Mouse (Mus musculus): ENCODE results near the gene Chpt1. TPM values are rescaled to one million over a fixed set of nuclear protein-coding genes. Genes with fewer than 3 reads are reported as not detected.
"Not testable (repeated sequence)": the region's sequence is repeated elsewhere in the genome, so short reads cannot be mapped to it uniquely, and the experiment has no call there.

The Chpt1 gene
- polyA plus RNA-seq (2012; rRNA removed), result 22.2 and 22.8 TPM in 2 replicates

DNA sequence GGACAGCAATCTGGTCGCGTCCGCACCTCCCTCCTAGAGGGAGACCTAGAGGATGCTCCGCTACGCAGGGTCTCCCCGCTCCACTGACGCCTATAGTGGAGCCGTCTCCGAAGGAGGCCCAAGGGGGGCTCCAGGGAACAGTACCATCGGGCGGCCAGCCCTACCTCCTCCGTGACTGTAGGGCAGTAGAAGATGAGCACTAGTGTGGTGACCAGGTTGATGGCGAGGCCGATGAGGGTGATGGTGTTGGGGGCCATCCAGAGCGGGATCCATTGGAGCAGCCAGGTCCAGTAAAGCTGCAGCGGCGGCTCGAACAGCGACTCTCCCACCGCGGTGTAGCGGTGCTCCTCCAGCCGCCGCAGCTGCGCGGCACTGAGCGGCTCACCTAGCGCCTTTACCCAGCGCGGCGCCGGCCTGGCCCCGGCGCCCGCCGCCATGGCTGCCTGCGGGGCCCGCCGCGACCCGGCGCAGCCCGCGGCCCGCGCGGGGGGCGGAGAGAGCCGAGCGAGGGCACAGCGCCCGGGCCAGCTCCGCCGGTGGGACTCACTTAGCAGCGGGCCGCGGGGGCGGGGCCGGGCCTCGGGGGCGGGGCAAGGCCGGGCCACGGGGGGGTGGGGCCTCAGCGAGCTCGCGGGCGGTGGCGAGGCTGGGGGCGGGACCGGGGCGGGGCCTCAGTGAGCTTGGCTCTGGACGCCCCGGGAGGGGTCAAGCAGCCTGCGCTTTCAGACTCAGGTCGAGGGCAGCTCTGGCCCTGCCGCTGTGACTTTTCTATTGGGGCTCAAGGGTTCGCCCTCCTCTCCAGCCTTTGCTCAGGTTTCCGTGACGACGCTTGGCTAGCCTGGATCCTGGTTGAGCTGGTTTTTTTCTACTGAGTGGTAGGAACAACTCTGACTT, at the start of gene Chpt1:
Chpt1 (minus strand) TSS at position 653 of the 894 bp plus-strand sequence.
- Histone ChIP-seq H3K4me3 (ENCODE audit: insufficient read depth, low read length) (peak within 1 kb of the TSS; percentile 83), H3K27ac (ENCODE audit: insufficient read depth, low read length) (peak within 1 kb of the TSS; percentile 36), H3K4me1 (ENCODE audit: control insufficient read depth, insufficient read depth, low read length) (peaks cover 2% of the 10 kb centered on the region; the same call in 1 of the 2 replicates)
- TF ChIP-seq CTCF (IDR thresholded peaks at IDR 0.05; ENCODE audit: extremely low read depth, insufficient read depth, low read length) (no peak), POLR2A (IDR thresholded peaks at IDR 0.05; ENCODE audit: extremely low read depth, insufficient read depth, low read length) (no peak)

DNA sequence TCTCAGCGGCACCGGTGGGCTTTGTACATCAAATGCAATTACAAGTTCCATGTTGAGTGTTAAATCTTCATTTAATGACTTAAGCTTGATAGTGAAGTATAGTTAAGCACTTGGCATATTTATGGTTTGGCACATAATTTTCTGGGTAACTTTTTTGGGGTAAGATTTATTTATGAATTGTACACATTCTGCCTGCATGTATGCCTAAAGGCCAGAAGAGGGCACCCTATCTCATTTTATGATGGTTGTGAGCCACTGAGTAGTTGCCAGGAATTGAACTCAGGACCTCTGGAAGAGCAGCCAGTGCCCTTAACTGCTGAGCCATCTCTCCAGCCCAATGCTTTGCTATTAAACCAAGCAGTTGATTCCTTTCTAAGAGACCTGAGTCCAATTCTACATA, 48.9 kb upstream of the Chpt1 start:
- Histone ChIP-seq H3K27ac (ENCODE audit: insufficient read depth, low read length) (no peak overlapping the region), H3K4me1 (ENCODE audit: control insufficient read depth, insufficient read depth, low read length) (no peaks in the 10 kb centered on the region), H3K4me3 (ENCODE audit: insufficient read depth, low read length) (no peak overlapping the region)
- TF ChIP-seq CTCF (IDR thresholded peaks at IDR 0.05; ENCODE audit: extremely low read depth, insufficient read depth, low read length) (no peak), POLR2A (IDR thresholded peaks at IDR 0.05; ENCODE audit: extremely low read depth, insufficient read depth, low read length) (no peak)

DNA sequence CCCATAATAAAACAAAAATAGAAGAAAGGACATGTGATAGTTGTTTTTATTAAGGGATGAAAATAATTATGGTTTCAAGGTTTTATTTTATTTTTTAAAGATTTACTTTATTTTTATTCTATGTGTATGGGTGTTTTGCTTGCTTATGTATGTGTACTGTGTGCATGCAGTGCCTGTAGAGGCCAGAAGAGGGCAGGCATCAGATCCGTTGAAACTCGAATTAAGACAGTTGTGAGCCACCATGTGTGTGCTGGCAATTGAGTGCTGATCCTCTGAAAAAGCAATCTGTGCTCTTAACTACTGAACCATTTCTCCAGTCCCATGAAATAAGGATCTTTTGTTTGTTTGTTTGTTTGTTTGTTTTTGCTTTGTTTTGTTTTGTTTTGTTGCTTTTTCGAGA, 46.4 kb upstream of the Chpt1 start:
- no peak overlapping the region for H3K4me3 ChIP-seq (ENCODE audit: insufficient read depth, low read length)
- no peaks in the 10 kb centered on the region for H3K4me1 ChIP-seq (ENCODE audit: control insufficient read depth, insufficient read depth, low read length)
- H3K27ac ChIP-seq (ENCODE audit: insufficient read depth, low read length), result no peak overlapping the region
- TF ChIP-seq CTCF (IDR thresholded peaks at IDR 0.05; ENCODE audit: extremely low read depth, insufficient read depth, low read length) (no peak), POLR2A (IDR thresholded peaks at IDR 0.05; ENCODE audit: extremely low read depth, insufficient read depth, low read length) (no peak)

DNA sequence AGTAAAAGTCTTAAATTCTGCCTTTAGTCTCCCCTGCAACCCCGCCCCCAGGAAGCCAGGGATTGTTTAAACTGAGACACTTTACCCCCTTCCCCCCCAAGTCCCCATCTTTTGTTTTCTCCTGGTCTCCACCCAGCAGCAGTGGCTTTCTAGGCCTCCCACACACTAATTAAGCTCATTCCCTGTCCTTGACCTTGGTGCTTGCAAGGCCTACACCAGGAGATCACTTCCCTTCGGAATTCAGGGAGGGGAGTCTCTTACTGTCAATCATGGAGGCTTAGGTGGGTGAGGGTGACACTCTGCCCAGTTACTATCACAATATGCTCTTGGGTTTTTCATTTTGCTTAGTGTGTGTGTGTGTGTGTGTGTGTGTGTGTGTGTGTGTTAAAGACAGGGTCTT, 43.8 kb upstream of the Chpt1 start:
- Histone ChIP-seq H3K4me3 (ENCODE audit: insufficient read depth, low read length) (no peak overlapping the region), H3K4me1 (ENCODE audit: control insufficient read depth, insufficient read depth, low read length) (no peaks in the 10 kb centered on the region), H3K27ac (ENCODE audit: insufficient read depth, low read length) (no peak overlapping the region)
- no peak for TF ChIP-seq CTCF (IDR thresholded peaks at IDR 0.05; ENCODE audit: extremely low read depth, insufficient read depth, low read length)
- no peak for TF ChIP-seq POLR2A (IDR thresholded peaks at IDR 0.05; ENCODE audit: extremely low read depth, insufficient read depth, low read length)

DNA sequence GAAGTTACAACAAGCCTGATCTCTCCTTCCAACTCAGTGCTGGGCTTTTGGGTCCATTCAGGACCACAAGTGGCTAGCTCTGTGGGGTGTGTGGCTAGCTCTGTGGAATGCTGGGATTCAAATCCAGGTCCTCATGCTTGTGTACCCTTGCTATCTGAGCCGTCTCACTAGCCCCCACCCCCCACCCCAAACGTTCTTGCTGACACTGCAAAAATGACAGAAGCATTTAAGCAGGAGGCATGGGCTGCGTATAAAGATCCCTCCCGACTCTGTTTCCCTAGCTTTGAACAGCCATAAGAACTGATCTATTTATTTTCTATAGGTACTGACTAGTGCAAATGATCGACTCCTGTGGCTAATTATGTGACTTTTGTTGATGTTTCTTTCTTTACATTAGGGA, 26.8 kb upstream of the Chpt1 start:
- no peak overlapping the region for H3K4me3 ChIP-seq (ENCODE audit: insufficient read depth, low read length)
- TF ChIP-seq CTCF (IDR thresholded peaks at IDR 0.05; ENCODE audit: extremely low read depth, insufficient read depth, low read length), result no peak
- TF ChIP-seq POLR2A (IDR thresholded peaks at IDR 0.05; ENCODE audit: extremely low read depth, insufficient read depth, low read length), result no peak
- no peak overlapping the region for H3K27ac ChIP-seq (ENCODE audit: insufficient read depth, low read length)
- H3K4me1 ChIP-seq (ENCODE audit: control insufficient read depth, insufficient read depth, low read length), result no peaks in the 10 kb centered on the region

DNA sequence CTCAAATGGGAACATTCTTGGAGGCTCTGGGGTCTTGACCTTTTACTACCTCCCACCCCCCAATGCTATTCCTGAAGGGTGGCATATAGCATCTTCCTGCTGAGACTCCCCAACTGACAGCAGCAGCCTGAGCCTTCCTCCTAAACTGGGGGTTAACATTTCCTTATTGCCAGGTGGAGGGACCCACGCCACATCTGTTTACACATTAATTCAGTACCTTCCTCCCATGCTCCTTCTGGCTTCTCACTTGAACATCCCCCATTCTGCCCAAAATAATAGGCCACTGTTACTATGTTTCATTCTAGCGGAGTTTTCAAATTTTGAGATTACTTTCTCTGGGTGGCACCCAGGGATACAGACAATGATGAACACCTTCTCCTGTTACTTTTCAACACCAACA, 20.1 kb upstream of the Chpt1 start:
- Histone ChIP-seq H3K4me3 (ENCODE audit: insufficient read depth, low read length) (no peak overlapping the region), H3K4me1 (ENCODE audit: control insufficient read depth, insufficient read depth, low read length) (no peaks in the 10 kb centered on the region), H3K27ac (ENCODE audit: insufficient read depth, low read length) (no peak overlapping the region)
- no peak for TF ChIP-seq POLR2A (IDR thresholded peaks at IDR 0.05; ENCODE audit: extremely low read depth, insufficient read depth, low read length)
- TF ChIP-seq CTCF (IDR thresholded peaks at IDR 0.05; ENCODE audit: extremely low read depth, insufficient read depth, low read length), result no peak

DNA sequence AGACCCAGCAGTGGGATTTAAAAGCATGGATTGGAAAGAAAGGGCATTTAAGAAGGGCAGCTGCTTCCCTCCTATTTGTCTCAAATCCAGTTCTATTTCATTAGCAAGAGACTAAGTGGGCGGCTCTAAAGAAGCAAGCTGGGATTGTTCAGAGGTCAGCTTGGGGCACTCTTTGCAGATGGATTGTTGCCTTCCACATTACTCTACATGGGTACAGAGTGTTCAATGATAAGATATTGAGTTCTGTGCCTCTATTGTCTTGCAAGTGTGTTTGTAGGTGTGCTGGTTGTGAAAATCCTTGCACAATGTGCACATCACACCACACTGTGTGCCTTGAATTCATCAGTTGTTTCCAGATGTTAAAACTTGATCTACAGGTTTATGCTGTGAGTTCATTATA, 19.3 kb upstream of the Chpt1 start:
- H3K4me1 ChIP-seq (ENCODE audit: control insufficient read depth, insufficient read depth, low read length), result no peaks in the 10 kb centered on the region
- no peak overlapping the region for H3K4me3 ChIP-seq (ENCODE audit: insufficient read depth, low read length)
- H3K27ac ChIP-seq (ENCODE audit: insufficient read depth, low read length), result no peak overlapping the region
- TF ChIP-seq POLR2A (IDR thresholded peaks at IDR 0.05; ENCODE audit: extremely low read depth, insufficient read depth, low read length), result no peak
- TF ChIP-seq CTCF (IDR thresholded peaks at IDR 0.05; ENCODE audit: extremely low read depth, insufficient read depth, low read length), result no peak

DNA sequence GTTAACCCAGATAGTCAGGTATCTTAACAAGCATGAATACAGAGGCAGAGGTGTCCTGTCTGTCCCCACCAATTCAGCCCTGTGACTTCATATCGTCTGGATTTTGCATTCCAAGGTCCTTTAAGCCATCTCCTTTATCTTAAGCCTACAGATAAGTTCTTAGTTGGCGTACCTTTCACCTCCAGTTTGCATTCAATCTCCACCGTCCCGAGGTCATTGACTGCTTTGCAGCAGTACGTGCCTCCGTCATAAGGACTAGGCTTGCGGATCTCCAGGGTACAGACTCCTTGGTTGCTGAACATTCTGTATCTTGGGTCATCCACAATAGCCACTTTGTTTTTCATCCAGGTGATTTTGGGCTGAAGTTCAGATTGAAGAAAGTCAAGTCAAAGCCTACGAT, 18.9 kb upstream of the Chpt1 start:
- TF ChIP-seq POLR2A (IDR thresholded peaks at IDR 0.05; ENCODE audit: extremely low read depth, insufficient read depth, low read length) (no peak), CTCF (IDR thresholded peaks at IDR 0.05; ENCODE audit: extremely low read depth, insufficient read depth, low read length) (no peak)
- Histone ChIP-seq H3K4me1 (ENCODE audit: control insufficient read depth, insufficient read depth, low read length) (no peaks in the 10 kb centered on the region), H3K4me3 (ENCODE audit: insufficient read depth, low read length) (no peak overlapping the region), H3K27ac (ENCODE audit: insufficient read depth, low read length) (no peak overlapping the region)

DNA sequence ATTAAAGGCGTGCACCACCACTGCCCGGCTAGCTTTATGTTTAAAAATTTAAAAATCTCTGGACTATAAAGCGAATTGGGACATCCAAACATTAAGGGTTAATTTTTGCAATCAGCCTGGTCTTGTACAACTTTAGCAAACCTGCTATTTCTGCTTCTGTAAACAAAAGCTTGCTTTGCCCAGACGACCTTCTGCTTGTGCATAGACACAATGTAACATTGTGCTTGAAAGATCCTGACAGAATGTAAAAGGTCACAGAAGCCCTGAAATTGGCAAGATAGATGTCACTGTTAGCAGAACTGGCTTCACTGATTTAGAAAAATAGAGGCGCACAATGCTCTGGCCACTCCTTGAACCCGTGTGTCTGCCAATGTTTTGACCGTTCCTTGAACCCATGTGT, 11.2 kb upstream of the Chpt1 start:
- H3K4me3 ChIP-seq (ENCODE audit: insufficient read depth, low read length); H3K4me1 ChIP-seq (ENCODE audit: control insufficient read depth, insufficient read depth, low read length); H3K27ac ChIP-seq (ENCODE audit: insufficient read depth, low read length): not testable (repeated sequence)

DNA sequence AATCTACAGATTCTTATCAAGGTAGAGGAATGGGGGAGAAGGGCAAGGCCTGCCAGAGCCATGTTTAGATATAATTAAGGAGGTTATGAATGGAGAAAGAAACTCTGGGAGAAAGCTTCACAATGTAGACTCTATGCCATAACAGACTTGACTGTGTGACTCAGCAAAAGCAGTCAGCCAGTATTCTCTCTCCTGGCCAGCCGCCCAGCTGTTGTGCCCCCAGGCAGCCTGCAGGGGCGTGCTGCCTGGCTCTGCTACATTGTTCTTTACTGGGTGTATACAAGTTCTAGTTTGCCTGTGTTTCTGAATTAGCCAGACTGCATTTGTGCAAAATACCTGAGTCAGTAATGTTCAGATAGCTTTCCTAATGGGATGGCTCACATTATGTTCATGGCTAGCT, 10.6 kb upstream of the Chpt1 start:
- Histone ChIP-seq H3K27ac (ENCODE audit: insufficient read depth, low read length) (no peak overlapping the region), H3K4me3 (ENCODE audit: insufficient read depth, low read length) (no peak overlapping the region), H3K4me1 (ENCODE audit: control insufficient read depth, insufficient read depth, low read length) (no peaks in the 10 kb centered on the region)
- TF ChIP-seq POLR2A (IDR thresholded peaks at IDR 0.05; ENCODE audit: extremely low read depth, insufficient read depth, low read length), result no peak
- no peak for TF ChIP-seq CTCF (IDR thresholded peaks at IDR 0.05; ENCODE audit: extremely low read depth, insufficient read depth, low read length)

Measured in cortical plate, adult 2 months (tissue).